Mouse (Mus musculus) R1 (cell line): ENCODE results near the gene Kcnc1.

Experiments used
- DNase-seq: peaks from one replicate; pipeline ENCODE4 v3.0.0-alpha.2; 2018; ENCODE audit warnings: low read depth, low spot score

Kcnc1 gene

GRCm38 (mm10) chr7:46396231-46396927 lies at the start of gene Kcnc1:
Gene Kcnc1 (plus strand): TSS chr7:46396497.
- peak; percentile 71 for DNase-seq

GRCm38 (mm10) chr7:46347692-46348091 lies 48.6 kb upstream of the Kcnc1 start:
- DNase-seq, result no peak

- peak; percentile 10 for DNase-seq
Measured at GRCm38 (mm10) chr7:46348813-46349212, 47.5 kb upstream of the Kcnc1 start.

- no peak for DNase-seq
Measured at GRCm38 (mm10) chr7:46350119-46350702, 46.1 kb upstream of the Kcnc1 start.

GRCm38 (mm10) chr7:46352748-46353147 lies 43.5 kb upstream of the Kcnc1 start:
- no peak for DNase-seq

GRCm38 (mm10) chr7:46353216-46353615 lies 43.1 kb upstream of the Kcnc1 start:
- DNase-seq, result no peak

- DNase-seq, result no peak
Measured at GRCm38 (mm10) chr7:46353875-46354274, 42.4 kb upstream of the Kcnc1 start.

- DNase-seq, result no peak
Measured at GRCm38 (mm10) chr7:46361776-46362175, 34.5 kb upstream of the Kcnc1 start.

- DNase-seq, result no peak
Measured at GRCm38 (mm10) chr7:46364154-46364553, 32.1 kb upstream of the Kcnc1 start.

GRCm38 (mm10) chr7:46365810-46366209 lies 30.5 kb upstream of the Kcnc1 start:
- no peak for DNase-seq

GRCm38 (mm10) chr7:46371104-46371503 lies 25.2 kb upstream of the Kcnc1 start:
- no peak for DNase-seq

GRCm38 (mm10) chr7:46376172-46377007 lies 19.9 kb upstream of the Kcnc1 start, which contains the start of gene Myod1:
Gene Myod1 (plus strand): TSS chr7:46376474.
- peak; percentile 25 for DNase-seq

- peak; percentile 45 for DNase-seq
Measured at GRCm38 (mm10) chr7:46377008-46377346, 19.3 kb upstream of the Kcnc1 start.

- peak; percentile 32 for DNase-seq
Measured at GRCm38 (mm10) chr7:46378123-46378522, 18.2 kb upstream of the Kcnc1 start.

- peak; percentile 65 for DNase-seq
Measured at GRCm38 (mm10) chr7:46378983-46379382, 17.3 kb upstream of the Kcnc1 start.

- DNase-seq, result no peak
Measured at GRCm38 (mm10) chr7:46380625-46381024, 15.7 kb upstream of the Kcnc1 start.

GRCm38 (mm10) chr7:46387430-46387829 lies 8.9 kb upstream of the Kcnc1 start:
- DNase-seq, result no peak

- no peak for DNase-seq
Measured at GRCm38 (mm10) chr7:46389456-46390085, 6.7 kb upstream of the Kcnc1 start.

- no peak for DNase-seq
Measured at GRCm38 (mm10) chr7:46390226-46390625, 6.1 kb upstream of the Kcnc1 start.

- no peak for DNase-seq
Measured at GRCm38 (mm10) chr7:46391701-46392100, 4.6 kb upstream of the Kcnc1 start.

- DNase-seq, result peak; percentile 92
Measured at GRCm38 (mm10) chr7:46393116-46393515, 3.2 kb upstream of the Kcnc1 start.
